Mouse (Mus musculus): Measurements from ENCODE around the gene Spin1. TPM values are rescaled to one million over a fixed set of nuclear protein-coding genes. Genes with fewer than 3 reads are reported as not detected.
"Not testable (repeated sequence)": the region's sequence is repeated elsewhere in the genome, so short reads cannot be mapped to it uniquely, and the experiment has no call there.

The Spin1 gene
- polyA plus RNA-seq, 1 experiment from 2014 or later, result 85.7 TPM

GRCm38 (mm10) chr13:51099560-51100232 is 984 bp upstream of the Spin1 start:
- 0 out of 2 replicates have a peak, but pooled peaks have one; percentile 10 for ATAC-seq (ENCODE audit: borderline replicate concordance, extremely low read depth, low FRiP score, low TSS enrichment)
- H3K4me2 ChIP-seq, result peak overlapping the region; percentile 97

GRCm38 (mm10) chr13:51101016-51101776 is 516 bp downstream of the Spin1 start:
- peak overlapping the region; percentile 97 for H3K27ac ChIP-seq
- H3K4me1 ChIP-seq, result peaks cover 23% of the 10 kb centered on the region
- H3K9me3 ChIP-seq, result 0 out of 2 replicates have a peak, but pooled peaks cover 4% of the 10 kb centered on the region
- peak overlapping the region; percentile 95 for H3K9ac ChIP-seq
- H3K27me3 ChIP-seq, result no peaks in the 10 kb centered on the region
- H3K36me3 ChIP-seq, result 0 out of 2 replicates have a peak, but pooled peaks cover 3% of the 10 kb centered on the region
- 2% methylated on average over 53 of the region's 89 CpGs for WGBS
- peak overlapping the region; percentile 88 for H3K4me3 ChIP-seq
- peak; percentile 75 for ATAC-seq (ENCODE audit: borderline replicate concordance, extremely low read depth, low FRiP score, low TSS enrichment)
- H3K4me2 ChIP-seq, result peak overlapping the region; percentile 97

More at GRCm38 (mm10) chr13:51099560-51100232, 984 bp upstream of the Spin1 start:
- peak overlapping the region; percentile 93 for H3K27ac ChIP-seq
- peak overlapping the region; percentile 74 for H3K9ac ChIP-seq
- 0 out of 2 replicates have a peak, but pooled peaks cover 3% of the 10 kb centered on the region for H3K36me3 ChIP-seq
- H3K4me3 ChIP-seq, result peak overlapping the region; percentile 88
- 0 out of 2 replicates have a peak, but pooled peaks cover 4% of the 10 kb centered on the region for H3K9me3 ChIP-seq
- 1% methylated on average over 26 of the region's 26 CpGs for WGBS
- H3K4me1 ChIP-seq, result peaks cover 28% of the 10 kb centered on the region
- no peaks in the 10 kb centered on the region for H3K27me3 ChIP-seq

- 0 out of 2 replicates have a peak, but pooled peaks cover 3% of the 10 kb centered on the region for H3K36me3 ChIP-seq
- no peak for ATAC-seq (ENCODE audit: borderline replicate concordance, extremely low read depth, low FRiP score, low TSS enrichment)
- no peaks in the 10 kb centered on the region for H3K27me3 ChIP-seq
- WGBS, result 11% methylated on average over 11 of the region's 11 CpGs
- H3K4me1 ChIP-seq, result peaks cover 21% of the 10 kb centered on the region
- peak overlapping the region; percentile 97 for H3K4me2 ChIP-seq
- H3K4me3 ChIP-seq, result peak overlapping the region; percentile 88
- peak overlapping the region; percentile 97 for H3K27ac ChIP-seq
- H3K9me3 ChIP-seq, result 0 out of 2 replicates have a peak, but pooled peaks cover 4% of the 10 kb centered on the region
- peak overlapping the region; percentile 95 for H3K9ac ChIP-seq
Measured at GRCm38 (mm10) chr13:51101777-51102132, 1.1 kb downstream of the Spin1 start.

- Histone ChIP-seq H3K27ac (peak overlapping the region; percentile 39; the same call in 1 of the 2 replicates), H3K4me3 (peak overlapping the region; percentile 10; the same call in 1 of the 2 replicates), H3K9ac (peak overlapping the region; percentile 13; the same call in 1 of the 2 replicates), H3K4me1 (peaks cover 21% of the 10 kb centered on the region), H3K9me3 (0 out of 2 replicates have a peak, but pooled peaks cover 4% of the 10 kb centered on the region), H3K27me3 (no peaks in the 10 kb centered on the region), H3K4me2 (peak overlapping the region; percentile 97), H3K36me3 (peaks cover 3% of the 10 kb centered on the region; the same call in 1 of the 2 replicates)
- 72% methylated on average over 9 of the region's 9 CpGs for WGBS
- no peak for ATAC-seq (ENCODE audit: borderline replicate concordance, extremely low read depth, low FRiP score, low TSS enrichment)
Measured at GRCm38 (mm10) chr13:51103111-51103725, 2.5 kb downstream of the Spin1 start.

- no peaks in the 10 kb centered on the region for H3K27me3 ChIP-seq
- H3K4me2 ChIP-seq, result no peak overlapping the region
- ATAC-seq (ENCODE audit: borderline replicate concordance, extremely low read depth, low FRiP score, low TSS enrichment), result no peak
- no peak overlapping the region for H3K4me3 ChIP-seq
- H3K36me3 ChIP-seq, result peaks cover 5% of the 10 kb centered on the region; the same call in 1 of the 2 replicates
- H3K9ac ChIP-seq, result no peak overlapping the region
- no peak overlapping the region for H3K27ac ChIP-seq
- 96% methylated on average over 9 of the region's 9 CpGs for WGBS
- H3K4me1 ChIP-seq, result peaks cover 21% of the 10 kb centered on the region
- 0 out of 2 replicates have a peak, but pooled peaks cover 4% of the 10 kb centered on the region for H3K9me3 ChIP-seq
Measured at GRCm38 (mm10) chr13:51103861-51104650, 3.4 kb downstream of the Spin1 start.

GRCm38 (mm10) chr13:51105861-51106655 is 5.4 kb downstream of the Spin1 start:
- Histone ChIP-seq H3K4me3 (no peak overlapping the region), H3K9me3 (0 out of 2 replicates have a peak, but pooled peaks cover 4% of the 10 kb centered on the region), H3K36me3 (peaks cover 13% of the 10 kb centered on the region), H3K4me2 (no peak overlapping the region), H3K9ac (no peak overlapping the region), H3K27me3 (no peaks in the 10 kb centered on the region), H3K27ac (no peak overlapping the region), H3K4me1 (peaks cover 13% of the 10 kb centered on the region)
- 95% methylated on average over 3 of the region's 3 CpGs for WGBS
- no peak for ATAC-seq (ENCODE audit: borderline replicate concordance, extremely low read depth, low FRiP score, low TSS enrichment)

- H3K9me3 ChIP-seq, result 0 out of 2 replicates have a peak, but pooled peaks cover 4% of the 10 kb centered on the region
- H3K4me2 ChIP-seq, result no peak overlapping the region
- peaks cover 13% of the 10 kb centered on the region for H3K4me1 ChIP-seq
- H3K27ac ChIP-seq, result no peak overlapping the region
- no peaks in the 10 kb centered on the region for H3K27me3 ChIP-seq
- H3K36me3 ChIP-seq, result peaks cover 13% of the 10 kb centered on the region
- ATAC-seq (ENCODE audit: borderline replicate concordance, extremely low read depth, low FRiP score, low TSS enrichment), result no peak
- 92% methylated on average over 4 of the region's 4 CpGs for WGBS
- no peak overlapping the region for H3K9ac ChIP-seq
- no peak overlapping the region for H3K4me3 ChIP-seq
Measured at GRCm38 (mm10) chr13:51106816-51107215, 6.1 kb downstream of the Spin1 start.

- WGBS, result 89% methylated on average over 2 of the region's 2 CpGs
- Histone ChIP-seq H3K36me3 (peaks cover 18% of the 10 kb centered on the region), H3K9me3 (no peaks in the 10 kb centered on the region), H3K4me2 (no peak overlapping the region), H3K4me1 (no peaks in the 10 kb centered on the region), H3K27me3 (no peaks in the 10 kb centered on the region), H3K27ac (no peak overlapping the region), H3K9ac (no peak overlapping the region), H3K4me3 (no peak overlapping the region)
- ATAC-seq (ENCODE audit: borderline replicate concordance, extremely low read depth, low FRiP score, low TSS enrichment), result no peak
Measured at GRCm38 (mm10) chr13:51109517-51109916, 8.8 kb downstream of the Spin1 start.

GRCm38 (mm10) chr13:51114398-51114797 is 13.7 kb downstream of the Spin1 start:
- Histone ChIP-seq H3K36me3 (peaks cover 16% of the 10 kb centered on the region), H3K4me1 (peaks cover 14% of the 10 kb centered on the region; the same call in 1 of the 2 replicates)
- not testable (repeated sequence) for ATAC-seq (ENCODE audit: borderline replicate concordance, extremely low read depth, low FRiP score, low TSS enrichment); H3K27ac ChIP-seq; H3K27me3 ChIP-seq; H3K4me2 ChIP-seq; H3K9ac ChIP-seq; H3K4me3 ChIP-seq; H3K9me3 ChIP-seq
- WGBS, result 24% methylated on average over 4 of the region's 4 CpGs

- peaks cover 26% of the 10 kb centered on the region for H3K4me1 ChIP-seq
Measured at GRCm38 (mm10) chr13:51115762-51116161, 15.1 kb downstream of the Spin1 start.

More at GRCm38 (mm10) chr13:51115762-51116161, 15.1 kb downstream of the Spin1 start:
- Histone ChIP-seq H3K27ac (no peak overlapping the region), H3K36me3 (peaks cover 8% of the 10 kb centered on the region; the same call in 1 of the 2 replicates), H3K4me2 (no peak overlapping the region), H3K9ac (no peak overlapping the region), H3K4me3 (no peak overlapping the region), H3K9me3 (no peaks in the 10 kb centered on the region), H3K27me3 (no peaks in the 10 kb centered on the region)
- no peak for ATAC-seq (ENCODE audit: borderline replicate concordance, extremely low read depth, low FRiP score, low TSS enrichment)
- 77% methylated on average over 3 of the region's 3 CpGs for WGBS

Measured in lung, embryonic 15.5 days (tissue).